Mouse (Mus musculus) liver, postnatal 0 days (tissue): ENCODE results near the gene Ccdc187. TPM values are rescaled to one million over a fixed set of nuclear protein-coding genes. Genes with fewer than 3 reads are reported as not detected.

Source experiments
- ATAC-seq: fragments of 200-750 bp; cut with Nextera tagmentation; 2 replicates; pipeline ENCODE4 v1.8.0; 2017; ENCODE audit warnings: mild to moderate bottlenecking, moderate library complexity
- DNase-seq: peaks from one replicate; pipeline ENCODE4 v3.0.0-alpha.2; 2016
- H3K27ac ChIP-seq: fragments of 300-500 bp; sonication (generic); 2 replicates; pipeline ENCODE4 v1.5.1; 2014; ENCODE audit warnings: antibody characterized with exemption, moderate library complexity, mild to moderate bottlenecking, low read depth
- H3K27me3 ChIP-seq: fragments of 300-500 bp; sonication (generic); 2 replicates; pipeline ENCODE4 v1.6.1; 2014; ENCODE audit warnings: low read length, control low read depth, mixed read lengths; ENCODE audit not compliant: insufficient read depth
- H3K36me3 ChIP-seq: fragments of 300-500 bp; sonication (generic); replicated peaks from 2 replicates; pipeline ENCODE4 v1.6.1; 2014; ENCODE audit warnings: mild to moderate bottlenecking, control low read depth, low read length, moderate library complexity, mixed read lengths; ENCODE audit not compliant: insufficient read depth
- H3K4me1 ChIP-seq: fragments of 300-500 bp; sonication (generic); 2 replicates; pipeline ENCODE4 v1.6.1; 2014; ENCODE audit warnings: antibody characterized with exemption, mild to moderate bottlenecking, control low read depth; ENCODE audit not compliant: insufficient read depth
- H3K4me2 ChIP-seq: fragments of 300-500 bp; sonication (generic); 2 replicates; pipeline ENCODE4 v1.6.1; 2014; ENCODE audit warnings: low read depth, mild to moderate bottlenecking, low read length, moderate library complexity, mixed read lengths
- H3K4me3 ChIP-seq: fragments of 300-500 bp; sonication (generic); 2 replicates; pipeline ENCODE4 v1.5.1; 2014; ENCODE audit warnings: low read depth, low read length
- H3K9ac ChIP-seq: fragments of 300-500 bp; sonication (generic); replicated peaks from 2 replicates; pipeline ENCODE4 v1.6.1; 2014; ENCODE audit warnings: mild to moderate bottlenecking, moderate library complexity
- H3K9me3 ChIP-seq: fragments of 300-500 bp; sonication (generic); 2 replicates; pipeline ENCODE4 v1.6.1; 2016; ENCODE audit warnings: mild to moderate bottlenecking, control low read depth, low read length, mixed read lengths
- CTCF ChIP-seq: sonication (generic); IDR thresholded peaks from 2 replicates; pipeline ENCODE4 v1.5.1; 2016; ENCODE audit warnings: antibody characterized with exemption, low read depth
- EP300 ChIP-seq: IDR thresholded peaks from 2 replicates; pipeline ENCODE4 v1.6.1; 2016; ENCODE audit warnings: antibody characterized with exemption, low read depth, mild to moderate bottlenecking
- WGBS: fragments of 180-500 bp; shearing (Covaris S2); extraction: QIAGEN DNeasy Blood & Tissue Kit; methylation state at CpG from one replicate; pipeline ENCODE4 v1.1.7; 2014; ENCODE audit not compliant: insufficient replicate concordance; 5-methylcytosine and 5-hydroxymethylcytosine counted together
- polyA plus RNA-seq: library from polyadenylated mRNA; unstranded; fragments of >200 nt; fragmentation: Nextera tagmentation; extraction: Ambion mirVana; gene quantifications from 2 replicates; pipeline ENCODE4 v1.2.1, GENCODE M21; 2015

The Ccdc187 gene
- polyA plus RNA-seq, 1 experiment from 2014 or later: not detected

GRCm38 (mm10) chr2:26207559-26207958 is 86.8 kb downstream of the Ccdc187 start:
- Histone ChIP-seq H3K4me1 (no peaks in the 10 kb centered on the region), H3K27me3 (peaks cover 54% of the 10 kb centered on the region)

GRCm38 (mm10) chr2:26205761-26206160 is 88.6 kb downstream of the Ccdc187 start:
- DNase-seq (no peak), ATAC-seq (no peak)
- no peak for TF ChIP-seq EP300
- TF ChIP-seq CTCF: no peak
- Histone ChIP-seq H3K9ac (no peak overlapping the region), H3K4me1 (no peaks in the 10 kb centered on the region), H3K4me2 (no peak overlapping the region), H3K27me3 (peaks cover 72% of the 10 kb centered on the region), H3K36me3 (peaks cover 10% of the 10 kb centered on the region), H3K9me3 (no peaks in the 10 kb centered on the region), H3K27ac (no peak overlapping the region), H3K4me3 (no peak overlapping the region)
- 15% methylated on average over 10 of the region's 10 CpGs for WGBS

More at GRCm38 (mm10) chr2:26207559-26207958, 86.8 kb downstream of the Ccdc187 start:
- no peak for DNase-seq
- ATAC-seq: no peak
- Histone ChIP-seq H3K4me2 (no peak overlapping the region), H3K4me3 (no peak overlapping the region), H3K27ac (no peak overlapping the region), H3K36me3 (peaks cover 24% of the 10 kb centered on the region), H3K9me3 (no peaks in the 10 kb centered on the region), H3K9ac (no peak overlapping the region)
- WGBS: 13% methylated on average over 9 of the region's 9 CpGs
- TF ChIP-seq EP300: no peak
- no peak for TF ChIP-seq CTCF

DNA sequence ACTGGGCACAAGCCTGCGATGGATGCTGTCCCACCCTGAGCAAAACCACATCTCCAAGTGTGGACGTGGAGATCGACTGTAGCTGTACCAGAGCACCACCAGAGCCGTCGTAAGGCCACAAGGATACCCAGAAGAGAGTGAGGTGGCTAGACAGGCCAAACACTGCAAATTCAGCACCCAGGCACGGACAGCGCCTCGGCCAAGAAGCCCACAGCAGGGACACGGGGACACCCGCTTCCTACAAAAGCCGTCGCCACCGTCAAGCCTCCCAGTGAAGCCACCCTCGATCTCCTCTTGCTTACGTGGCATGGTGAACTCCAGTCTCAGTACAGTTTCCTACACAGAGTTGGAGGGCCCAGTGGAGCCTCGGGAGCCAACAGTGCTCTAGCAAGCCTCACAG is 89.2 kb downstream of the Ccdc187 start:
- 3% methylated on average over 16 of the region's 16 CpGs for WGBS
- no peak overlapping the region for H3K27ac ChIP-seq
- H3K36me3 ChIP-seq: peaks cover 4% of the 10 kb centered on the region
- TF ChIP-seq EP300 (no peak), CTCF (no peak)
- no peak for ATAC-seq
- H3K4me2 ChIP-seq: no peak overlapping the region
- no peak overlapping the region for H3K4me3 ChIP-seq
- no peaks in the 10 kb centered on the region for H3K9me3 ChIP-seq
- no peaks in the 10 kb centered on the region for H3K4me1 ChIP-seq
- peak; percentile 54 for DNase-seq
- peaks cover 78% of the 10 kb centered on the region for H3K27me3 ChIP-seq
- H3K9ac ChIP-seq: no peak overlapping the region

DNA sequence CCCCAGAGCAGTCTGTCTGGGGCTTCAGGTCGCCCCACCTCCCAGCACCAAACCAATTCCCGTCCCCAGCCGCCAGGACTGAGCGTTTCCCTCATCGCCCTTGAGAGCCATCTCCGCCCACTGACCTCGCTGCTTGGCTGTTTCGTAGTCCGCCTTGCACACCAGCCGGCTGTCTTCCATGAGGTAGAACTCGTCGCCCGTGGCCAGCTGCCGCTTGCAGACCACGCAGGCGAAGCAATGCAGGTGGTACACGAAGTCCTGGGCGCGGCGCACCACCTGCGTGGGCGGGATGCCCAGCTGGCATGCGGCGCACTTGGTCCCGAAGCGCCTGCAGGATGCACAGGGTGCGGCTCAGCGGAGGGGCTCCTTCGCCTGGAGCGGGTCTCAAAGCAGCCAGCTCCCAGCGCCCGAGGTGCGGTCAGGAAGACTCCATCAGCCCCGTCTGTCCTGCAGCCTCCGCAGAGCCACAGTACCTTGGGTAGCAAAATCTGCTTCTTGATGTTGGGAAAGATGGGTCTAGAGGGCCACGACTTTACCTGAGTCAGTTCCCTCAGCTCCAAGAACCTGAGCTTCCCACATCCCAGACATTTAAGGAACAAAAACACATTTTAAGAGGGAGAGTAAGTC is 91.4 kb downstream of the Ccdc187 start:
- DNase-seq (no peak), ATAC-seq (no peak)
- Histone ChIP-seq H3K27ac (no peak overlapping the region), H3K9me3 (no peaks in the 10 kb centered on the region), H3K4me3 (no peak overlapping the region), H3K27me3 (peaks cover 99% of the 10 kb centered on the region), H3K36me3 (no peaks in the 10 kb centered on the region), H3K4me1 (no peaks in the 10 kb centered on the region), H3K9ac (no peak overlapping the region), H3K4me2 (no peak overlapping the region)
- 4% methylated on average over 36 of the region's 36 CpGs for WGBS
- TF ChIP-seq EP300 (no peak), CTCF (no peak)

DNA sequence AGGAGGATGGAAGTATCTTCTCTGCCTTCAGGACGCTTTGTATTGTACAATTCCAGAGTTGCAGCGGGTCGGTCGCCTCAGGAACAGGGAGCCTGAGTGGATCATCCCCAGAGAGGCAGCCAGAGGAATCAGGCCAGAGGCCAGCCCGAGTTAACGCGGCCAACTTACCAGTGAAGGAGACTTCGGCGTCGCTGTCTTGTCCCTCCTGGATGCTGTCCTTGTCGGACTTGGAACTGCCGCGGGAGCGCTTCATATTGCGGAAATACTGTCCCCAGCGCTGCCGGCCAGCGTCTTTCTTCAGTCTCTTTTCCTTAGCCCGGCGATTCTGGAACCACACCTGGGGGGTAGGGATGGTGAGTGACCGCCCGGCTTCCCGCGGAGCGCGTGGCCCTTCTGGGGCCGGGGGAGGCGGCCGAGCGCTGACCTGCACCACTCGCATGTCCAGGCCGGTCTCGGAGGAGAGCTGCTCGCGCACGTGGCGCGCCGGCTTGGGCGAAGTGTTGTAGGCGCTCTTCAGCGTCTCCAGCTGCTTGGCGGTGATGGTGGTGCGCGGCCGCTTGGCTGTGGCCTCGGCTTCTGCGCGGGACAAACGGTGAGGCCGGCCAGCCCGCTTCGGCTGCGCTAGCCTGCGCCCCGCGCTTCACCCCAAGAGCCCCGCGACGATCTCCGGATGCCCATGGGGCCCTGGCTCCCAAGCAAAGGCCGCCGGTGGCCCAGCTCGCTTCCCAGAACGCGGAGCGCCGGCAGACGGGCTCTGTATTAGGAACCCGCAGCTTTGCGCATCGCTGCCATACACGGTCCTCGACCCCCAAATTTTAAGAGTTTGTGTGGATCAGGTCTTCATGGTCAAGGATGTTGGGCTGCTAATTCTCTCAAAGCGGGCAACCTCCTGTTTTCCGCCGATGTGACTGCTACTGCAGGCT is 92.2 kb downstream of the Ccdc187 start:
- no peak for DNase-seq
- 2% methylated on average over 77 of the region's 77 CpGs for WGBS
- H3K27me3 ChIP-seq: peaks cover 99% of the 10 kb centered on the region
- TF ChIP-seq CTCF: no peak
- TF ChIP-seq EP300: no peak
- no peak overlapping the region for H3K9ac ChIP-seq
- no peak overlapping the region for H3K4me3 ChIP-seq
- H3K4me2 ChIP-seq: no peak overlapping the region
- H3K36me3 ChIP-seq: no peaks in the 10 kb centered on the region
- H3K9me3 ChIP-seq: no peaks in the 10 kb centered on the region
- no peak overlapping the region for H3K27ac ChIP-seq
- no peaks in the 10 kb centered on the region for H3K4me1 ChIP-seq
- ATAC-seq: no peak

DNA sequence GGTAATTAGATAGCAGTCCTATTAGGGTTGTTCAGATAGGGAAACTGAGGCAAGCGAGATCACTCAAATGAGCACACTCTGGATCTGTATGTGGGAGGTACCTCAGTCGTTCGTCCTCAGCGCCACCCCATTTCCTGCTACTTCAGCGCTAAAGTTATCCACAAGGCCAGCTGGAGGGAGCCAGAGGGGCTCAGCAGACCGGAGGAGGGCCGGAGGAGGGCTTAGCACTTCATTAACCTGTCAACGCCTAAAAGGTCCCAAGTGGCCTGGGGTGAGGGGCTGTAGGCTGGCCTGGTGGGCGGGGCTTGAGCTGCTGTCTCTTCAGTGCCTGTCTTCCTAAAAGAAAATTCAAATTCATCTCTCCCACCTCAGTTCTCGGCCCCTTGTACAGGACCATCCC is 95.9 kb downstream of the Ccdc187 start:
- no peak for ATAC-seq
- H3K9me3 ChIP-seq: no peaks in the 10 kb centered on the region
- H3K9ac ChIP-seq: no peak overlapping the region
- H3K36me3 ChIP-seq: no peaks in the 10 kb centered on the region
- DNase-seq: no peak
- H3K4me3 ChIP-seq: no peak overlapping the region
- peaks cover 82% of the 10 kb centered on the region for H3K27me3 ChIP-seq
- WGBS: 1% methylated on average over 10 of the region's 10 CpGs
- TF ChIP-seq CTCF (no peak), EP300 (no peak)
- H3K27ac ChIP-seq: no peak overlapping the region
- H3K4me1 ChIP-seq: no peaks in the 10 kb centered on the region
- no peak overlapping the region for H3K4me2 ChIP-seq
